Mouse (Mus musculus): ENCODE measurements around the gene Olfr557. TPM values are rescaled to one million over a fixed set of nuclear protein-coding genes. Genes with fewer than 3 reads are reported as not detected.

Gene Olfr557
- total RNA-seq, 2 experiments from 2014 or later = 0.21 TPM; not detected in 1

- Histone ChIP-seq H3K4me3 (no peak overlapping the region), H3K27ac (no peak overlapping the region)
- TF ChIP-seq CTCF (IDR thresholded peaks at IDR 0.05) = no peak
- intact Hi-C loops (cut with DNase I) = no loop called here
- DNase-seq (ENCODE audit: extremely low spot score in 1 of 2, low spot score in 2 of 2) = no peak
Measured at GRCm38 (mm10) chr7:102737705-102738104, 42.0 kb downstream of the Olfr557 start.

Other genes starting within 250 kb of the Olfr557 start
- not detected for gene Olfr543, start 214.2 kb upstream of the Olfr557 start, total RNA-seq (2021)
- not detected for gene Olfr544, start 207.6 kb upstream of the Olfr557 start, total RNA-seq (2021)
- gene Olfr545, start 196.3 kb upstream of the Olfr557 start, total RNA-seq (2021) = not detected
- not detected for gene Olfr547, start 161.2 kb upstream of the Olfr557 start, total RNA-seq (2021)
- gene Olfr548-ps1, start 155.0 kb upstream of the Olfr557 start, total RNA-seq (2021) = not detected
- not detected for gene Olfr549, start 146.0 kb upstream of the Olfr557 start, total RNA-seq (2021)
- 1 to 10 TPM; 2.7 to 4.0 TPM for gene Trim21, start 130.4 kb upstream of the Olfr557 start, total RNA-seq (2021)
- gene Olfr550, start 124.5 kb upstream of the Olfr557 start, total RNA-seq (2021) = under 1 TPM; 0.25 to 0.42 TPM
- not detected for gene Olfr551, start 104.0 kb upstream of the Olfr557 start, total RNA-seq (2021)
- under 1 TPM in 1 of 2 experiments, not detected in 1; 0.07 TPM for gene Olfr552, start 98.1 kb upstream of the Olfr557 start, total RNA-seq (2021)
- gene Olfr553, start 77.7 kb upstream of the Olfr557 start, total RNA-seq (2021) = not detected
- not detected for gene Olfr554, start 57.5 kb upstream of the Olfr557 start, total RNA-seq (2021)
- not detected for gene Olfr555, start 37.1 kb upstream of the Olfr557 start, total RNA-seq (2021)
- gene Olfr556, start 31.0 kb upstream of the Olfr557 start, total RNA-seq (2021) = not detected
- 1 to 10 TPM; 4.9 to 6.2 TPM for gene Trim68, start 8.6 kb upstream of the Olfr557 start, total RNA-seq (2021)
- gene Olfr558, start 6.3 kb downstream of the Olfr557 start, total RNA-seq (2021) = under 1 TPM; 0.21 to 0.25 TPM
- not detected for gene Olfr33, start 23.2 kb downstream of the Olfr557 start, total RNA-seq (2021)
- not detected for gene Olfr559, start 31.6 kb downstream of the Olfr557 start, total RNA-seq (2021)
- gene Olfr560, start 63.5 kb downstream of the Olfr557 start, total RNA-seq (2021) = under 1 TPM in 1 of 2 experiments, not detected in 1; 0.16 TPM
- 1 to 10 TPM in 1 of 2 experiments, under 1 TPM in 1; 0.88 to 1.0 TPM for gene Olfr78, start 63.6 kb downstream of the Olfr557 start, total RNA-seq (2021)
- gene Olfr561, start 75.3 kb downstream of the Olfr557 start, total RNA-seq (2021) = not detected
- not detected for gene Olfr564, start 107.6 kb downstream of the Olfr557 start, total RNA-seq (2021)
- gene Olfr566, start 162.9 kb downstream of the Olfr557 start, total RNA-seq (2021) = not detected
- gene Olfr568, start 181.2 kb downstream of the Olfr557 start, total RNA-seq (2021) = not detected
- gene Olfr569, start 195.0 kb downstream of the Olfr557 start, total RNA-seq (2021) = not detected
- not detected for gene Olfr570, start 198.7 kb downstream of the Olfr557 start, total RNA-seq (2021)
- gene Olfr571, start 221.6 kb downstream of the Olfr557 start, total RNA-seq (2021) = not detected
- not detected for gene Olfr572, start 228.5 kb downstream of the Olfr557 start, total RNA-seq (2021)
- not detected for gene Olfr573-ps1, start 246.7 kb downstream of the Olfr557 start, total RNA-seq (2021)

Data from left cerebral cortex, adult 2 months (tissue).